Mouse (Mus musculus) right cerebral cortex, postnatal 36 days (tissue): ENCODE data around the gene Slc35a3.
"Not testable (repeated sequence)": the region's sequence is repeated elsewhere in the genome, so short reads cannot be mapped to it uniquely, and the experiment has no call there.

Experiments used
- DNase-seq, 2 experiments: peaks; one replicate each; pipeline ENCODE4 v3.0.0; 2022; ENCODE audit warnings: low spot score in 2 of 2, mixed read lengths in 1 of 2

Slc35a3 gene

GRCm38 (mm10) chr3:116698786-116699185 is 13.8 kb downstream of the Slc35a3 start:
- DNase-seq: no peak

GRCm38 (mm10) chr3:116695666-116695985 is 17.0 kb downstream of the Slc35a3 start:
- DNase-seq: no peak

GRCm38 (mm10) chr3:116694955-116695665 is 17.5 kb downstream of the Slc35a3 start:
- no peak for DNase-seq

- no peak for DNase-seq
These were observed 18.3 kb downstream of the Slc35a3 start for GRCm38 (mm10) chr3:116694312-116694711.

GRCm38 (mm10) chr3:116681160-116681559 is 31.5 kb downstream of the Slc35a3 start, which contains the start of gene Gm43191:
Gene Gm43191 (minus strand): TSS chr3:116681260.
- DNase-seq: no peak

GRCm38 (mm10) chr3:116664281-116664680 is 48.4 kb downstream of the Slc35a3 start:
- DNase-seq: not testable (repeated sequence)

- DNase-seq: peak; percentile 96
These were observed 50.2 kb downstream of the Slc35a3 start, which contains the start of gene Mfsd14a for GRCm38 (mm10) chr3:116662463-116662863. Gene Mfsd14a (minus strand): TSS chr3:116662677.

- DNase-seq: peak in 1 of 2 experiments; percentile 19
These were observed 50.7 kb downstream of the Slc35a3 start for GRCm38 (mm10) chr3:116661870-116662414.

GRCm38 (mm10) chr3:116661288-116661869 is 51.3 kb downstream of the Slc35a3 start:
- no peak for DNase-seq

- no peak for DNase-seq
These were observed 52.7 kb downstream of the Slc35a3 start for GRCm38 (mm10) chr3:116659856-116660430.

- no peak for DNase-seq
These were observed 53.6 kb downstream of the Slc35a3 start for GRCm38 (mm10) chr3:116658928-116659565.

GRCm38 (mm10) chr3:116656184-116656965 is 56.3 kb downstream of the Slc35a3 start:
- DNase-seq: no peak

- DNase-seq: not testable (repeated sequence)
These were observed 58.6 kb downstream of the Slc35a3 start for GRCm38 (mm10) chr3:116654051-116654450.

GRCm38 (mm10) chr3:116653278-116653945 is 59.2 kb downstream of the Slc35a3 start:
- no peak for DNase-seq

GRCm38 (mm10) chr3:116652033-116652446 is 60.6 kb downstream of the Slc35a3 start:
- DNase-seq: no peak

GRCm38 (mm10) chr3:116650698-116651097 is 61.9 kb downstream of the Slc35a3 start:
- peak in 1 of 2 experiments; percentile 28 for DNase-seq

GRCm38 (mm10) chr3:116648805-116649204 is 63.8 kb downstream of the Slc35a3 start:
- no peak for DNase-seq

- no peak for DNase-seq
These were observed 66.2 kb downstream of the Slc35a3 start for GRCm38 (mm10) chr3:116646387-116646786.

GRCm38 (mm10) chr3:116642373-116642772 is 70.3 kb downstream of the Slc35a3 start:
- DNase-seq: no peak

GRCm38 (mm10) chr3:116641811-116642371 is 70.7 kb downstream of the Slc35a3 start:
- no peak for DNase-seq
